Mouse (Mus musculus) T-helper 17 cell (primary cell): Measurements from ENCODE around the gene Map2k6.

ENCODE experiments used
- in situ Hi-C, 2 experiments: fragments of 300-600 bp; cut with MboI, MseI; formaldehyde crosslinking; loops; 1 replicate in 1 of 2; 2 replicates in 1 of 2; pipeline ENCODE4 v1.15.1; 2025; ENCODE audit warnings: high pct_unique_total_duplicates in 2 of 2

The Map2k6 gene

GRCm38 (mm10) chr11:110534856-110535255 lies 135.9 kb downstream of the Map2k6 start:
- in situ Hi-C loops = loop anchor here (10.0 to 25.0 kb wide), 4 partner anchors 502 to 990 kb away; partner anchors contain the start of gene Kcnj2 (in 1 of the 2)

GRCm38 (mm10) chr11:110536533-110536932 lies 137.6 kb downstream of the Map2k6 start:
- in situ Hi-C loops = loop anchor here (10.0 to 25.0 kb wide), 4 partner anchors 501 to 988 kb away; partner anchors contain the start of gene Kcnj2 (in 1 of the 2)

- in situ Hi-C loops = loop anchor here (10.0 to 25.0 kb wide), 4 partner anchors 500 to 987 kb away; partner anchors contain the start of gene Kcnj2 (in 1 of the 2)
Observed at GRCm38 (mm10) chr11:110537602-110538001, 138.7 kb downstream of the Map2k6 start.

- in situ Hi-C loops = loop anchor here (10.0 to 25.0 kb wide), 4 partner anchors 499 to 987 kb away; partner anchors contain the start of gene Kcnj2 (in 1 of the 2)
Observed at GRCm38 (mm10) chr11:110538206-110538605, 139.3 kb downstream of the Map2k6 start.

- in situ Hi-C loops = loop anchor here (10.0 to 25.0 kb wide), 2 partner anchors 495 to 903 kb away; no protein-coding TSS in a partner anchor
Observed at GRCm38 (mm10) chr11:110541933-110542332, 143.0 kb downstream of the Map2k6 start.

- in situ Hi-C loops = loop anchor here (10.0 to 25.0 kb wide), 2 partner anchors 493 to 900 kb away; no protein-coding TSS in a partner anchor
Observed at GRCm38 (mm10) chr11:110544419-110545210, 145.7 kb downstream of the Map2k6 start.

- in situ Hi-C loops = loop anchor here (10.0 to 25.0 kb wide), 2 partner anchors 492 to 899 kb away; no protein-coding TSS in a partner anchor
Observed at GRCm38 (mm10) chr11:110545416-110545815, 146.5 kb downstream of the Map2k6 start.

GRCm38 (mm10) chr11:110551471-110551967 lies 152.6 kb downstream of the Map2k6 start:
- in situ Hi-C loops = no loop called here

GRCm38 (mm10) chr11:110562320-110563081 lies 163.6 kb downstream of the Map2k6 start:
- in situ Hi-C loops = no loop called here

- in situ Hi-C loops = no loop called here
Observed at GRCm38 (mm10) chr11:110563272-110563671, 164.3 kb downstream of the Map2k6 start.

- in situ Hi-C loops = no loop called here
Observed at GRCm38 (mm10) chr11:110563801-110564200, 164.9 kb downstream of the Map2k6 start.

GRCm38 (mm10) chr11:110566307-110566706 lies 167.4 kb downstream of the Map2k6 start:
- in situ Hi-C loops = no loop called here

- in situ Hi-C loops = no loop called here
Observed at GRCm38 (mm10) chr11:110572548-110572947, 173.6 kb downstream of the Map2k6 start.
